Mouse (Mus musculus) liver, postnatal 0 days (tissue): ENCODE data around the gene Klhl3.

Source experiments
- CTCF ChIP-seq: sonication (generic); IDR thresholded peaks from 2 replicates; pipeline ENCODE4 v1.5.1; 2016; ENCODE audit warnings: antibody characterized with exemption, low read depth
- EP300 ChIP-seq: IDR thresholded peaks from 2 replicates; pipeline ENCODE4 v1.6.1; 2016; ENCODE audit warnings: antibody characterized with exemption, low read depth, mild to moderate bottlenecking

DNA sequence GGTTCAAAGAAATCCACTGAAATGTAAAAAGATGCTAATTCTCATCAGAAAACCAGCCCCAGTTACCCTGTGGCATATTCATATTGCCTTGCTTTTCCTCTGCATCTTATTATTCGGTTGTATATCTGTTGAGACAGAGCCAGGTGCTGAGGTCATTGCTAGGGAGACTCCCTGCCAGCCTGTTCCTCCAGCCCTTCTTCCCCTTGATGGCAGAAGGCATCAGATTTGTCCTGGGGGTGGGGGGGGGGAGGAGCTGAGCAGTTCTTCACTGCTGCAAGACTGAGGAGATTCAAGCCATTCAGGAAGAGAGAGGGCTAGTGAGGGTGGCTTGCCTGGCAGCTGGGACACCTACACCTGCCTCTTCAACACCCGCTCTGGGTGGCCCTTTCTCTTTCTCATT lies 101.9 kb downstream of the Klhl3 start:
- TF ChIP-seq CTCF, result no peak
- no peak for TF ChIP-seq EP300
